Mouse (Mus musculus) bone marrow macrophage, adult 2 months (primary cell): ENCODE data around the gene Igf1r.

Experiments used
- CTCF ChIP-seq: IDR thresholded peaks from 2 replicates; pipeline ENCODE4 v1.5.1; 2012; ENCODE audit warnings: low read depth, mild to moderate bottlenecking, low read length, moderate library complexity
- POLR2A ChIP-seq: IDR thresholded peaks from 2 replicates; pipeline ENCODE4 v1.6.1; 2012; ENCODE audit warnings: mild to moderate bottlenecking, low read depth, low read length, borderline replicate concordance

GRCm38 (mm10) chr7:68087496-68087895 is 134.9 kb downstream of the Igf1r start:
- TF ChIP-seq CTCF (no peak), POLR2A (no peak)
